Mouse (Mus musculus) lung, embryonic 16.5 days (tissue): ENCODE measurements around the gene Ptpra. TPM values are rescaled to one million over a fixed set of nuclear protein-coding genes. Genes with fewer than 3 reads are reported as not detected.

Experiments used
- ATAC-seq: fragments of 200-750 bp; cut with Nextera tagmentation; 2 replicates; pipeline ENCODE4 v1.8.0; 2017; ENCODE audit warnings: low read depth, mild to moderate bottlenecking, moderate library complexity
- H3K27ac ChIP-seq: fragments of 300-500 bp; sonication (generic); 2 replicates; pipeline ENCODE4 v1.5.1; 2014; ENCODE audit warnings: mild to moderate bottlenecking, control low read depth, low read length
- H3K27me3 ChIP-seq: fragments of 300-500 bp; sonication (generic); 2 replicates; pipeline ENCODE4 v1.6.1; 2014; ENCODE audit warnings: low read depth, low read length, mixed read lengths; ENCODE audit not compliant: control insufficient read depth, insufficient read depth
- H3K36me3 ChIP-seq: fragments of 300-500 bp; sonication (generic); 2 replicates; pipeline ENCODE4 v1.6.1; 2014; ENCODE audit warnings: low read length; ENCODE audit not compliant: control insufficient read depth, insufficient read depth
- H3K4me1 ChIP-seq: fragments of 300-500 bp; sonication (generic); replicated peaks from 2 replicates; pipeline ENCODE4 v1.6.1; 2014; ENCODE audit warnings: low read length, mixed read lengths; ENCODE audit not compliant: control insufficient read depth, insufficient read depth
- H3K4me2 ChIP-seq: fragments of 300-500 bp; sonication (generic); 2 replicates; pipeline ENCODE4 v1.6.1; 2014; ENCODE audit warnings: low read depth, low read length, control low read depth
- H3K4me3 ChIP-seq: fragments of 300-500 bp; sonication (generic); 2 replicates; pipeline ENCODE4 v1.5.1; 2014; ENCODE audit warnings: mild to moderate bottlenecking, low read length, control low read depth
- H3K9ac ChIP-seq: fragments of 300-500 bp; sonication (generic); 2 replicates; pipeline ENCODE4 v1.6.1; 2014; ENCODE audit warnings: low read length, control low read depth
- H3K9me3 ChIP-seq: fragments of 300-500 bp; sonication (generic); 2 replicates; pipeline ENCODE4 v1.6.1; 2016; ENCODE audit warnings: low read length; ENCODE audit not compliant: control insufficient read depth
- WGBS: fragments of 180-500 bp; shearing (Covaris S2); extraction: QIAGEN DNeasy Blood & Tissue Kit; methylation state at CpG from one replicate; pipeline ENCODE4 v1.1.7; 2014; 5-methylcytosine and 5-hydroxymethylcytosine counted together
- microRNA-seq: library from miRNA; unstranded; fragments of <30 nt; microRNA quantifications from one replicate; pipeline ENCODE4, GENCODE M21; 2016
- polyA plus RNA-seq: library from polyadenylated mRNA; unstranded; fragments of >200 nt; fragmentation: Nextera tagmentation; extraction: Ambion mirVana; gene quantifications from 2 replicates; pipeline ENCODE4 v1.2.1, GENCODE M21; 2015

Gene Ptpra
- polyA plus RNA-seq, 1 experiment from 2014 or later, result 68.3 TPM

DNA sequence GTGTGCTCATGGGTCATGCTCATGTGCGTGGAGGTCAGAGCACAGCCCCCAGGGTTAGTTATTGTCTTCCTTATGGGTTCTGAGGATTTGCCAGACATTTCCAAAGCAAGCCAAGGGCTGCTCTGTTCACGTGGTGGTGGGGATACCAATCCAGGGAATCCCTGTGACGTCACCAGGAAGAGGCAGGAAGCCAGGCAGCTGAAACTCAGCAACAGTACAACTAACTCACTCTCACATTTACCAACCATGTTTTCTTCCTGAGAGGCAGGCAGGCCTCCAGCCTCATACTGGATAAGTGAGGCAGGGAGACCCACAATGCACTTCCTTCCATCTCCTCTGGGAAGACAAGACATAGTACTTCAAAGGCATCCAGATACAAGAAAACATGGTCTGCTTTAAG, 148.3 kb downstream of the Ptpra start:
- Histone ChIP-seq H3K27ac (no peak overlapping the region), H3K9ac (no peak overlapping the region), H3K36me3 (peaks cover 29% of the 10 kb centered on the region), H3K4me3 (no peak overlapping the region), H3K4me1 (no peaks in the 10 kb centered on the region), H3K27me3 (no peaks in the 10 kb centered on the region), H3K4me2 (no peak overlapping the region), H3K9me3 (no peaks in the 10 kb centered on the region)
- no peak for ATAC-seq
- 82% methylated on average over 3 of the region's 3 CpGs for WGBS

DNA sequence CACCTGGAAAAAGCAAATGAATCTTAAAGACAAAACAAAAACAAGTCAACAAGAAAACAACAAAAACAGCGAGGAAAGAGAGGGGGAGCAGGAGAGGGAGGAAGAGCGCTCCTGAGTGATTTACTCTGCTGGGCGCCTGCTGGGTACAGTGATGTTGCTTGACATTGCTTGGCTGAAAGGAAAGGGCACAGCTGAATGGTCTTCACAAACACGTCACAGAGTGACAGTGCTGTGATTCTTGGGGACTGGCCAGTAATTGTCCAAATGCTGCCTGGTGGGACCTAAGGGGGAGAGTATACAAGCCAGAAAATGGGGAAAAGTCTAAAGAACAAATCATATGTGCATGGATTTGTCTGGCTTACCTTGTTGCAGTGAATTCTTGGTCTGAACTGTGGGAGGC, 152.1 kb downstream of the Ptpra start:
- WGBS, result 60% methylated on average over 4 of the region's 4 CpGs
- ATAC-seq, result peak; percentile 91

More for the DNA sequence above, 152.1 kb downstream of the Ptpra start:
- Histone ChIP-seq H3K4me1 (no peaks in the 10 kb centered on the region), H3K36me3 (peaks cover 19% of the 10 kb centered on the region), H3K9me3 (no peaks in the 10 kb centered on the region), H3K4me2 (no peak overlapping the region), H3K4me3 (no peak overlapping the region), H3K27ac (peak overlapping the region; percentile 5; the same call in 1 of the 2 replicates), H3K9ac (no peak overlapping the region), H3K27me3 (no peaks in the 10 kb centered on the region)

Small RNAs within 50 kb of the gene (microRNA-seq; reads per million reads assigned to microRNA genes)
- gene Gm23876, result not detected

Other genes with a start within 250 kb of the Ptpra start
- gene Nop56, start 175.8 kb upstream of the Ptpra start, polyA plus RNA-seq, result 216 and 233 TPM in 2 replicates
- 152 and 161 TPM in 2 replicates for gene Idh3b, start 165.7 kb upstream of the Ptpra start, polyA plus RNA-seq
- gene Ebf4, start 155.1 kb upstream of the Ptpra start, polyA plus RNA-seq, result 0.96 and 0.97 TPM in 2 replicates
- 62.2 and 65.8 TPM in 2 replicates for gene Cpxm1, start 52.7 kb upstream of the Ptpra start, polyA plus RNA-seq
- gene Gm28372, start 45.0 kb upstream of the Ptpra start, polyA plus RNA-seq, result not detected in 2 replicates
- gene 1700020A23Rik, start 45.0 kb upstream of the Ptpra start, polyA plus RNA-seq, result 0.31 TPM in 1 of 2 replicates, not detected in the other
- gene Tmem239, start 43.8 kb upstream of the Ptpra start, polyA plus RNA-seq, result not detected in 2 replicates
- gene Vps16, start 25.9 kb upstream of the Ptpra start, polyA plus RNA-seq, result 84.3 and 84.5 TPM in 2 replicates
- gene Pced1a, start 25.6 kb upstream of the Ptpra start, polyA plus RNA-seq, result 14.4 TPM in 2 replicates
- 71.8 and 78.7 TPM in 2 replicates for gene Mrps26, start 113.5 kb downstream of the Ptpra start, polyA plus RNA-seq
- not detected in 2 replicates for gene Oxt, start 125.9 kb downstream of the Ptpra start, polyA plus RNA-seq
- not detected in 2 replicates for gene Avp, start 132.3 kb downstream of the Ptpra start, polyA plus RNA-seq
- 15.4 and 16.6 TPM in 2 replicates for gene Fastkd5, start 179.7 kb downstream of the Ptpra start, polyA plus RNA-seq
- gene Ubox5, start 179.8 kb downstream of the Ptpra start, polyA plus RNA-seq, result 9.0 and 10.8 TPM in 2 replicates
- gene Lzts3, start 192.5 kb downstream of the Ptpra start, polyA plus RNA-seq, result 2.6 and 3.1 TPM in 2 replicates
- 64.9 and 65.7 TPM in 2 replicates for gene Ddrgk1, start 214.4 kb downstream of the Ptpra start, polyA plus RNA-seq
- gene Itpa, start 217.3 kb downstream of the Ptpra start, polyA plus RNA-seq, result 91.6 and 95.9 TPM in 2 replicates
- 0.53 and 0.88 TPM in 2 replicates for gene Slc4a11, start 247.2 kb downstream of the Ptpra start, polyA plus RNA-seq